Mouse (Mus musculus) olfactory bulb, adult 2 months (tissue): ENCODE results near the gene Myh10. TPM values are rescaled to one million over a fixed set of nuclear protein-coding genes. Genes with fewer than 3 reads are reported as not detected.

Experiments used
- H3K27ac ChIP-seq: fragments of 200-500 bp; 2 replicates; pipeline ENCODE4 v1.5.1; 2012; ENCODE audit warnings: low read depth, low read length; ENCODE audit not compliant: insufficient read depth
- H3K4me1 ChIP-seq: fragments of 200-500 bp; 2 replicates; pipeline ENCODE4 v1.6.1; 2012; ENCODE audit warnings: low read length; ENCODE audit not compliant: control insufficient read depth, insufficient read depth
- H3K4me3 ChIP-seq: fragments of 200-500 bp; 2 replicates; pipeline ENCODE4 v1.5.1; 2012; ENCODE audit warnings: mild to moderate bottlenecking, low read depth, low read length, moderate library complexity; ENCODE audit not compliant: insufficient read depth
- CTCF ChIP-seq: fragments of 200-500 bp; IDR thresholded peaks from 2 replicates; pipeline ENCODE4 v1.5.1; 2012; ENCODE audit warnings: low read depth, mild to moderate bottlenecking, low read length, moderate library complexity; ENCODE audit not compliant: insufficient read depth
- POLR2A ChIP-seq: fragments of 200-500 bp; IDR thresholded peaks from 2 replicates; pipeline ENCODE4 v1.6.1; 2012; ENCODE audit warnings: mild to moderate bottlenecking, low read depth, low read length, moderate library complexity; ENCODE audit not compliant: insufficient read depth
- WGBS: fragments of 180-500 bp; shearing (Covaris S2); methylation state at CpG from one replicate; pipeline ENCODE4 v1.1.7; 2018; 5-methylcytosine and 5-hydroxymethylcytosine counted together
- polyA plus RNA-seq: library from polyadenylated mRNA; stranded (reverse); fragments of >200 nt; gene quantifications from 2 replicates; pipeline ENCODE4 v1.2.4, GENCODE M21; 2012; ENCODE audit warnings: low replicate concordance; ENCODE audit not compliant: missing spikeins, insufficient read depth, insufficient read length

The Myh10 gene
- polyA plus RNA-seq: not detected in 2 replicates

- WGBS: under 1% methylated on average over 51 of the region's 51 CpGs
- peak within 1 kb of the TSS; percentile 98 for H3K4me3 ChIP-seq
- H3K4me1 ChIP-seq: 0 out of 2 replicates have a peak, but pooled peaks cover 2% of the 10 kb centered on the region
- TF ChIP-seq CTCF (no peak), POLR2A (peak; percentile 85)
- H3K27ac ChIP-seq: peak within 1 kb of the TSS; percentile 94
These were observed at the start of gene Myh10 for GRCm38 (mm10) chr11:68691321-68692009. Gene Myh10, plus strand, starts transcription at chr11:68691559.

GRCm38 (mm10) chr11:68644781-68645180 lies 46.6 kb upstream of the Myh10 start:
- Histone ChIP-seq H3K27ac (no peak overlapping the region), H3K4me3 (no peak overlapping the region), H3K4me1 (no peaks in the 10 kb centered on the region)
- TF ChIP-seq POLR2A (no peak), CTCF (no peak)
- WGBS: 79% methylated on average over 6 of the region's 6 CpGs

- Histone ChIP-seq H3K4me1 (no peaks in the 10 kb centered on the region), H3K27ac (no peak overlapping the region), H3K4me3 (no peak overlapping the region)
- TF ChIP-seq CTCF (no peak), POLR2A (no peak)
- 71% methylated on average over 5 of the region's 5 CpGs for WGBS
These were observed 43.6 kb upstream of the Myh10 start for GRCm38 (mm10) chr11:68647808-68648207.

- Histone ChIP-seq H3K4me1 (no peaks in the 10 kb centered on the region), H3K4me3 (no peak overlapping the region), H3K27ac (no peak overlapping the region)
- TF ChIP-seq POLR2A (no peak), CTCF (no peak)
- WGBS: 60% methylated on average over 16 of the region's 16 CpGs
These were observed 42.8 kb upstream of the Myh10 start for GRCm38 (mm10) chr11:68648385-68649148.

GRCm38 (mm10) chr11:68651518-68651917 lies 39.8 kb upstream of the Myh10 start:
- no peak overlapping the region for H3K27ac ChIP-seq
- 62% methylated on average over 2 of the region's 2 CpGs for WGBS
- H3K4me1 ChIP-seq: no peaks in the 10 kb centered on the region
- no peak overlapping the region for H3K4me3 ChIP-seq
- TF ChIP-seq POLR2A (no peak), CTCF (no peak)

- Histone ChIP-seq H3K4me1 (no peaks in the 10 kb centered on the region), H3K27ac (no peak overlapping the region), H3K4me3 (no peak overlapping the region)
- TF ChIP-seq CTCF: no peak
- no peak for TF ChIP-seq POLR2A
- 71% methylated on average over 1 of the region's 1 CpGs for WGBS
These were observed 35.8 kb upstream of the Myh10 start for GRCm38 (mm10) chr11:68655524-68655923.

GRCm38 (mm10) chr11:68656887-68657685 lies 34.3 kb upstream of the Myh10 start:
- WGBS: 70% methylated on average over 6 of the region's 6 CpGs
- no peak overlapping the region for H3K4me3 ChIP-seq
- H3K4me1 ChIP-seq: no peaks in the 10 kb centered on the region
- TF ChIP-seq POLR2A: no peak
- TF ChIP-seq CTCF: no peak
- H3K27ac ChIP-seq: peak overlapping the region; percentile 8; the same call in 1 of the 2 replicates

GRCm38 (mm10) chr11:68657811-68658210 lies 33.5 kb upstream of the Myh10 start:
- TF ChIP-seq POLR2A: no peak
- no peak for TF ChIP-seq CTCF
- no peak overlapping the region for H3K27ac ChIP-seq
- no peak overlapping the region for H3K4me3 ChIP-seq
- H3K4me1 ChIP-seq: no peaks in the 10 kb centered on the region
- 23% methylated on average over 9 of the region's 9 CpGs for WGBS
